Mouse (Mus musculus) lung, postnatal 4 days (tissue): Measurements from ENCODE around the gene Cav3.

Experiments used
- DNase-seq, 2 experiments: peaks; one replicate each; pipeline ENCODE4 v3.0.0; 2021

The Cav3 gene

DNA sequence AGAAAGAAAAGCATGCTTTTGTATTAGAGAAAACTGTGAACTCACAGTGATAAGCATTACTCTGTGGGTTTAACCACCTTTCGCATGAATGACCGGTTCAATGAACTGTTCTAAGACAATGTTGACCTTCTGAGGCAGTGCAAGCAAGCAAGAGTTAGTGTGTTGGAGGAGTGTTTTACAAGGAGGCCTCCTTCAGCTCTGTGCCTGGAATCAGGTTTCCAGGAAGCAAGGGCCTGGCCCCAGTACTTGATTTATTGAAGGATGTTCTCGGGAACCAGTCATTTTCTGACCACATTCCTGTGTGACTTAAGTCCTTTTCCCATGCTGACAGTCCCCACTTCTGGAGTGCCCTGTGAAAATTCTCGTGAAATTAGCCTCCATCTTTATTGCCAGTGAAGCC lies 35.9 kb downstream of the Cav3 start:
- no peak for DNase-seq

DNA sequence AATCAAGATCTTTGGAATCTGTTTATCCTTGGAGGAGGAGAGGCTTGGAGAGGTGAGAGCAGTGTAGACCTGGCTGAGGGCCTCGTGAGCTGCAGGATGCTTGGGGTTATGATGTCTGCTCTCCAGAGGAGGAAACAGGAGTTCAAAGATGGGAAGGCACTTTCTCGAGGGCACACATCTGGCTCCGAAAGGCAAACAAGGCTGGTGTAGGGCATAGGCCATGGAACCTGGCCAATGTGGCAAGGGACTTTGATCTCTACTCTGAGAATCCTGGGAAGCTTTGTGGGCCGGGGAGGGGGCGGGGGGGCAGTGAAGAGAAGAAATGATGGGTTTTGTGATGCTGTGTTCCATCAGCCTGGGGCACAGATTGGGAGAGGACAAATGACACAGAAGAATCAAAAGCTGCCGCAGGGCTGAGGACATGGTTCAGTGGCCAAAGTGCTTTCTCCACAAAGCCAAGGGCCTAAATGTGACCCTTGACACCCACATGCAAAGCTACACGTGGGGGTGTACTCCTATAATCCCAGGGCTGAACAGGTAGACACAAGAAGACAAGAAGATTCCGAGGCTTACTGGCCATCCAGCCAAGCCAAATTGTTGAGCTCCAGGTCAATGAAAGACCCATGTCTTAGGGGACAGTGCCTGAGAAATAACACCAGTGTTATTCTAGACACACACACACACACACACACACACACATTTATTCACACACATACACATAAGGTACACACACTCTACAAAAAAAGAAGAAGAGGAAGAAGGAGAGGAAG lies 37.2 kb downstream of the Cav3 start:
- no peak for DNase-seq

DNA sequence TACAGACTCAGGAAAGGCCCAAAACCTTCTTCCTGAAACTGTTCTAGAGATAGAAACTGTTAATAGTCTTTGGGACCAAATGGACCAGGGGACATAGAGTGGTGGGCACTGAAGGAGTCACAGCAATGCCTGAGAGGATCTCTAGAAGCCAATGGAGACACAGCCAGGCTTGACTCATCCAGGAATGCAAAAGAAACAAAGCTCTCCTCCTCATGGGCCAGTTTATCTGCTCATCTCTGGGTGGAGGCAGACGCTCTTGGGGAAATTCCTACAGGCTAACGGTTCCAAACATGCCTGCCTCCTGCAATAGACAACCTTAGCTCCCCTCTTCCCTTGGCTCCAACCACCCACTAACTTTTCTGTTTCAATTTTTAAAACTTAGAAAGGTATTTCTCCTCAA lies 38.2 kb downstream of the Cav3 start:
- no peak for DNase-seq

DNA sequence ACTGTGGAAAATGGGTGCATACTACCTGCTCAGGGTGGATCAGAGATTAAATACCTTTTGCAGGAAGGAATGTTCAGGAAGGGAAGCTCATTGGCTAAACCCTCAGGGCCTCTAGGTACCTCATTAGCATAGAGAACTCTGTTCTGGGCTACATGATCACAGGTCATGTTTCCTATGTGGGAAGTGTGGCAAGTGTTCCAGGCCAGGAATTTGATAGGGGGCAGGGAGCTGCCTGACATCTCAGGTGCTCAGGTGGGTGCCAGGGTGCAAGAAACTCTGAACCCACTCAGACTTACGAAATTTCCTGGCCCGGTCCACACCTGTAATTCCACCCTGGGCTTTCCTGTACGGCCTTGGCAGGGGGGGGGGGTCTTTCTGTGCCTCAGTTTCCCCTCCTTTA lies 39.4 kb downstream of the Cav3 start:
- DNase-seq: no peak

DNA sequence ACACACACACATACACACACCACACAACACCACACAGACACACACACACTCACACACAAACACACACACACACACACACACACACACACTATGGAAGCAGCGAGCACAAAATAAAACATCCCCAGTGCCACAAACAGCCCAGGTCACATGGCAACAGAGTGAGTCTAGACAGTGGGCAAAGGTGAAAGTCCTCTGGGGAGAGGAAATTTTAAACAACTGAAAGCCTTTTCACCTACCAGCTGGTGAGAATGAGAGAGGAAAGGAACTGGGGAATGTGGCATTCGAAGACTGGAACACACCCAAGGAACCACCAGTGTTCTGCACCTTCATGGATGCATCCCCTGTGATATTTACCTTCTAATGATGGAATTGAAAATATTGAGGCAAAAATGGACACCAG lies 40.2 kb downstream of the Cav3 start:
- no peak for DNase-seq

DNA sequence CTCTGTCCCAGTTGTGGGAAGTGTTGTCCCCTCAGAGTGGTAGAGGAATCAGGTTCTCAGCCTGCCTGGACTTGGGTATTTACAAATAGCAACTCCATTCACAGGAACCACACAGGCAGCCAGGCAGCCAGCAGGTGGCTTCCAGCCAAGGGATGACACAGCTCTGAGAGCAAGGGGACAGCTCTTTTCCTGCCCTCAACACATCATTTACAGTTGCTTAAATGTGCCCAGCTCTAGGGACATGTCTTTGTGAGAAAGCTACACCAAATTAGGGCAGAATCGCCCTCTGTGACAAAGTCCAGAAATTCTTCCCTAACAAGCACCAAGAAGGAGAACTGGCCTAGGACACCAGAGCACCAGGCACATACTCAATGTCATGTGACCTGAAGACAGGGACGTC lies 41.9 kb downstream of the Cav3 start:
- DNase-seq: peak; percentile 32 to 53

DNA sequence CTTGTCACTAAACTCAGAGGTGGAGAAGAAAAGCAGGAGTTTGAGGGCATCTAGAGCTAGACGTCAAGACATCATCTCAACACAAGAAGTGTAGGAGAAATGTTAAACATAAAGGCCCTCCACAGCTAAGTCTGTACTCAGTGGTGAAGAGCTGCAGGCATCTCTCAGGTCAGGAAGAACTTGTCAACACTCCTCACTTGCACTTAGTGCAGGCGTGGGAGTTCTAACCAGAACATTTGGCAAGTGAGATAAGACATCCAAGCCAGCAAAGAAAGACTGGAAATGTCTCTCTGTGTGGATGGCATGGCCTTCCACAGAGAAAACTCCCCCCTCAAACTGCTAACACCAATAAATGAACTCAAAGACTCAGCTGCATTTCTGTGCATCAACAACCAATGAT lies 48.3 kb downstream of the Cav3 start:
- DNase-seq: no peak

DNA sequence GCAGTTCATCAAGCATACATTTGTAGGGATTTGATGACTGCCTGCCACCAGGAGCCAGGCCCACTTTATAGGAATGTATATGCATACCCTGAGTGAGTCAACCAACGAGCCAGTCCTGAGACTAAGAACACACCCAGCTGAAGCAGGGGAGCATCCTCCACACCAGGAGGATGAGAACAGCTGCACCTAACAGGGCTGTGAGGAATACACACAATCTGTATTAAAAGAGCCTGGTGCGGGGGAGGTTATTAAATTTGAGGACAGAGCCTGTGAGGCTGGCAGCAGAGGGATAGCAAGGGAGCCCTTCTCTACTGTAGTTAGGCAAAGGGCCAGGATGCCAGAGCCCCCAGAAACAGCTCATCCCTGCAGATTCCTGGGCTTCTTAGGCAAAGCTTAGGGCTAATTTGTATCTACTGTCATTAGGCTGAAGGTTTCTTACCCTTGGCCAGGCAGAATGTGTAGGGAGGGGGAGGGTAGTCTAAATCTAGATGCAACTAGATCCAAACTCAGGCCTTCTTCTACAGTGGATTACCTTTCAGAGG lies 50.4 kb downstream of the Cav3 start:
- DNase-seq: no peak

DNA sequence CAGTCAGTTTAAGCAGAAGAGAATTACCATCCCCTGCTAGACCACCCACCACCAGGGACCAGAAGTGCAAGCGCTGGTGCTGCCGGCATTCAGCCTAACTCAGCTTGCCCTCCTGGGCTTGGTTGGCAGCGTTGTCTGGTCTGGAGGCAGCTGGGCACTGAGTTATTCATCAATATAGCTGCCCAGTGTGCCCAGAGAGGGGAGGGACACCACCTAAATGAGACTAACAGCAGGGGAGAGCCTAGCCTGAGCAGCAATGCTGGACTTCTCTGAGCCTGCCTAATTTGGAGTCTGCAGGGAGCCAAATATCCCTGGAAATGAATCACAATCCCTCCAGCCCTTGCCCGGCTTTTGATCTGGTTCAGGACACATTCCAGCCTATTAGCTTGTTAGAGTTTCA lies 51.0 kb downstream of the Cav3 start:
- DNase-seq: no peak

DNA sequence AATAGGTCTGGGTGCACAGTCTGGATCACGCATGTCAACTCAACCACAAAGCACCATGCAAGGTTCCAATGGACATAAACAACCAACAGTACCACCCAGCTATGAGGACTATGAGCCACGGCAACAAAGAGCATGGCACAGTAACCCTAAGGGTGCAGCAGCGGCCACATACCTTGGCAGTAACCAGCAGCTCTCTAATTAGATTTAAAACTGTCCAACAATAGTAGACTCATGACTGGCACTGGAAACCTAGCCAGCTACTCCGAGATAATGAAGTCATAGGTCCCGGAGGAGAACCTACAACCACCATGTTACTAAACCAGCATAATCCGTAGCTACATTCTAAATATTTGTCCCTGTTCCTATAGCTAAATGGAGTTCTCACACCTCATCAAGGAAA lies 55.3 kb downstream of the Cav3 start:
- no peak for DNase-seq

DNA sequence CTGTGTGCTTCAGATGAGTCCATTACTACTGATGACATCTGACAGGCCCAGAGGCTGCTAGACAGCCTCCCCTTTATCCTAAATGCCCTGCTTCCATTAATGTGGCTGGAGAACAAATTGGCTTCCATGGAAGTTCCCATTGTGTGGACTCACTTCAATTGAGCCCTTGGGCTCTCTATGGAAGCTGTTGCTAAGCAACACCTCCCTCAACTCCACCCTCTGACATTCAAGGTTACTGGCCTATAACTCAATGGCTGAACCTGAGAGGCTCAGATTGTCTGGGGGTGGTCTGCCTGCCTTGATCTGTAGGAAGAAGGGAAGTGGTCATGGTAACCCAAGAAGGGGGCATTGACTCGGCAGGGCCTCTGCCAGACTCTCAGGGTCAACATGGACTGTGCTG lies 57.2 kb downstream of the Cav3 start:
- DNase-seq: no peak

DNA sequence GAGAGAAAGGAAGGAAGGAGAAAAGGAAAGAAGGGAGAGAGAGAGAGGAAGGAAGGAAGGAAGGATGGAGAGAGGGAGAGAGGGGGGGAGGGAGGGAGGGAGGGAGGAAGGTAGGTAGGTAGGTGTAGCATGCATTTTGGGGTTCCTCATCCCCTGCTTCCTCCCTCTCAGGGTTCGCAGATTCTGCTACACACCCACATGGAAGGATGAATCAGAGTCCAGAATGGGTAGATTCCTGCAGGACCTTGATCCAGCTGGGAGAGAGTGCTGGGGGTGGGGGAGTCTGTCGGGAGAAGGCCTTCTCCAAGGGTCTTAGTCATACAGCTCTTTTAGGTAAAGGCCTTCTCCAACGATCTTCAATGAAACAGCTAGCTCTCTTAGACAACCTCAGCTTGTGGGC lies 58.3 kb downstream of the Cav3 start:
- DNase-seq: no peak

DNA sequence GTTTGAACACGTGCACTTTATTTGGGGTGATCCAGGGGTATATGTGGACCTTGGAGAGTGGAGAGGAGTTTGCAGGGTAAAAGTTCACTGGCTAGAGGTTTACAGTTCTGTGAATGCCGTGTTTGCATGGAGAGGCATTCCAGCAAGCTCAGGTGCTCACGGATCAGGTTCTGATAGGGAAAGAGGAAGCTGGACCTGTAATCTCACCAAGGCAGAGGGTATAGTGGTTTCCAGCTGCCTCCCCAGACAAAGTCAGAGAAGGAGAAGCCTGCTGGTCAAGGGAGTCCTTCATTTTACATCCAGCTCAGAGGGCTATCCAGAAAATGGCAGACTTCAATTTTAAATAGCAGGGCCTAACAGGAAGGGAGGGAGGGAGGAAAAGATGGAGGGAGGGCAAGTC lies 58.7 kb downstream of the Cav3 start:
- no peak for DNase-seq
